Comparison of ENCODE assay signal across 19 mouse cellular contexts in the genomic region with DNA sequence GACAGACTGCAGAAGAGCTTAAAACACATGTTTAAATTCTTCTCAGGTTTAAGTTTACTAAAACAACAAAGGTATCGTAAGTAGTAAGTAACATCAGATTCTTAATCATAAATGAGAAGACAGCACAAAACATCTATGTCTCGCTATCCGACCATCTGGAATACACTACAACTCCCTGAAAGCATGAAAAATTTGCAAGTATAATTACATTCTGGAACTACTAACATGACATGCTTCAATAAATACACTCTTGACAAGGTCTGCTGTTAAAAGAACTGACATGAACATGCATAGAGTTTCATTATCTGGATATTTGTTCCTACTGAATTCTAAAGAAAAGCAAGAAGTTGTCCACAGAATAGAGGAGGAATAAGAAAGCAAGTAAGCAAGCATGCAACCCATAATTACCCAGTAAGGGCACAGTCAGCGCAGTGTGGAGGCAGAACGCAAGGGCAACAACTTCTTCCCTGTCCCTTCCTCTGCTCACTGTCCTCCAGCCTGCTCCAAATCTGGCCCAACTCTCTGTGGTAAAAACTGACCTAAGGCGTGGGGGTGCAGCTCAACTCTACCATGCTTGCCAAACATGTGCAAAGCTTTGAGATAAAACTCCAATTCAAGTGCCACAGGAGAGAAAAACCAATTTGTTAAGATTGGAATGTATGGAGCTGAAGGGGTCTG.
DNase-seq lines count a peak whose midpoint lies in the region; ATAC-seq and TF ChIP-seq lines count a peak whose summit lies in the region.
"Had no signal": no experiment of that assay in that cellular context is flagged by ENCODE, and none has a peak within 500 bp of the region (broad histone marks: within the 10 kb centered on the region; RNA-seq: fewer than 3 reads in every experiment).

No protein-coding gene starts in this region.

- TF ChIP-seq POLR2A in brain, embryonic 14.5 days (IDR thresholded peaks at IDR 0.05; ENCODE audit: borderline replicate concordance, extremely low read depth, insufficient read depth, insufficient read length, poor library complexity, severe bottlenecking) = no peak
- no peak for TF ChIP-seq POLR2A in thymus, adult 2 months (IDR thresholded peaks at IDR 0.05; ENCODE audit: control insufficient read depth, extremely low read depth, insufficient read depth, low read length, poor library complexity)

- TF ChIP-seq CTCF in layer of hippocampus, adult 2 months (conservative IDR thresholded peaks at IDR 0.05) = no peak
- TF ChIP-seq CTCF in brain, embryonic 14.5 days (IDR thresholded peaks at IDR 0.05; ENCODE audit: borderline replicate concordance, extremely low read depth, insufficient read depth, insufficient read length) = no peak
- no peak for TF ChIP-seq CTCF in thymus, adult 2 months (IDR thresholded peaks at IDR 0.05; ENCODE audit: borderline replicate concordance, control insufficient read depth, extremely low read depth, insufficient read depth, low read length, poor library complexity)

- H3K27me3 ChIP-seq in forebrain, embryonic 11.5 days (ENCODE audit: control insufficient read depth, insufficient read depth, low read length) = no peaks in the 10 kb centered on the region
- no peaks in the 10 kb centered on the region for H3K27me3 ChIP-seq in forebrain, embryonic 15.5 days
- no peaks in the 10 kb centered on the region for H3K27me3 ChIP-seq in thymus, adult 2 months (ENCODE audit: control insufficient read depth, insufficient read depth, low read length)
- H3K27me3 ChIP-seq: embryonic facial prominence, embryonic 13.5 days; hindbrain, embryonic 13.5 days had no signal

- H3K36me3 ChIP-seq in forebrain, embryonic 11.5 days (ENCODE audit: control insufficient read depth, insufficient read depth, low read length) = no peaks in the 10 kb centered on the region
- H3K36me3 ChIP-seq in forebrain, embryonic 15.5 days = no peaks in the 10 kb centered on the region
- no peaks in the 10 kb centered on the region for H3K36me3 ChIP-seq in thymus, adult 2 months (ENCODE audit: control insufficient read depth, insufficient read depth, low read length)
- H3K36me3 ChIP-seq: embryonic facial prominence, embryonic 13.5 days; heart, embryonic 10.5 days; hindbrain, embryonic 13.5 days had no signal

- H3K4me2 ChIP-seq in forebrain, embryonic 11.5 days (ENCODE audit: low read depth, low read length, severe bottlenecking) = no peak overlapping the region
- 0 out of 2 replicates have a peak overlapping the region, but pooled peaks have one; percentile 6 for H3K4me2 ChIP-seq in forebrain, embryonic 15.5 days (replicated peaks)
- H3K4me2 ChIP-seq: embryonic facial prominence, embryonic 13.5 days; hindbrain, embryonic 13.5 days had no signal

- no peak overlapping the region for H3K9ac ChIP-seq in forebrain, embryonic 11.5 days (ENCODE audit: low read length)
- H3K9ac ChIP-seq in forebrain, embryonic 15.5 days (replicated peaks) = no peak overlapping the region
- H3K9ac ChIP-seq: embryonic facial prominence, embryonic 13.5 days; hindbrain, embryonic 13.5 days had no signal

- H3K4me1 ChIP-seq in forebrain, embryonic 11.5 days (replicated peaks; ENCODE audit: control insufficient read depth, insufficient read depth, low read length) = peaks cover 4% of the 10 kb centered on the region; the same call in 1 of the 2 replicates
- H3K4me1 ChIP-seq in forebrain, embryonic 15.5 days = peaks cover 39% of the 10 kb centered on the region
- no peaks in the 10 kb centered on the region for H3K4me1 ChIP-seq in thymus, adult 2 months (replicated peaks; ENCODE audit: control insufficient read depth, insufficient read depth, low read length)

- H3K9me3 ChIP-seq in forebrain, embryonic 11.5 days (ENCODE audit: control insufficient read depth, low read length) = no peaks in the 10 kb centered on the region
- no peaks in the 10 kb centered on the region for H3K9me3 ChIP-seq in forebrain, embryonic 15.5 days
- H3K9me3 ChIP-seq: embryonic facial prominence, embryonic 13.5 days; heart, embryonic 10.5 days; hindbrain, embryonic 13.5 days had no signal

- no peak for DNase-seq in layer of hippocampus, adult 2 months (ENCODE audit: low spot score in 2 of 2)
- DNase-seq in layer of hippocampus, adult 18-20 months (ENCODE audit: low spot score in 2 of 2) = no peak
- peak; percentile 81 for DNase-seq in brain, embryonic 14.5 days (ENCODE audit: low read depth)
- DNase-seq in forebrain, embryonic 11.5 days (ENCODE audit: low spot score) = no peak
- no peak for DNase-seq in thymus, adult 2 months
- no peak for DNase-seq in adrenal gland, adult 18-20 months (ENCODE audit: low spot score in 2 of 2)
- DNase-seq in gastrocnemius, adult 8-10 months (ENCODE audit: low spot score in 2 of 2) = no peak
- DNase-seq: adrenal gland, postnatal 10 days; cerebellum, adult 11-12 months; cerebellum, adult 9-10 months; cerebellum, postnatal 25 days; gastrocnemius, adult 2 months; gastrocnemius, postnatal 36 days; heart, postnatal 10 days had no signal

- H3K4me3 ChIP-seq in layer of hippocampus, adult 2 months = no peak overlapping the region
- no peak overlapping the region for H3K4me3 ChIP-seq in forebrain, embryonic 11.5 days (ENCODE audit: low read depth, low read length)
- no peak overlapping the region for H3K4me3 ChIP-seq in forebrain, embryonic 15.5 days
- H3K4me3 ChIP-seq in thymus, adult 2 months (ENCODE audit: control insufficient read depth, insufficient read depth, low read length) = no peak overlapping the region
- H3K4me3 ChIP-seq: embryonic facial prominence, embryonic 13.5 days; gastrocnemius, adult 2 months; heart, embryonic 10.5 days; hindbrain, embryonic 13.5 days had no signal

- H3K27ac ChIP-seq in layer of hippocampus, adult 2 months = peak overlapping the region; percentile 67
- no peak overlapping the region for H3K27ac ChIP-seq in forebrain, embryonic 11.5 days (ENCODE audit: low read depth, low read length)
- peak overlapping the region; percentile 81 for H3K27ac ChIP-seq in forebrain, embryonic 15.5 days (replicated peaks)
- H3K27ac ChIP-seq in thymus, adult 2 months (ENCODE audit: control insufficient read depth, insufficient read depth, low read length) = no peak overlapping the region
- H3K27ac ChIP-seq: embryonic facial prominence, embryonic 13.5 days; gastrocnemius, adult 2 months; heart, embryonic 10.5 days; hindbrain, embryonic 13.5 days; hindbrain, postnatal 0 days had no signal

- 58% methylated on average over 6 of the region's 6 CpGs for WGBS in forebrain, embryonic 11.5 days
- 24% methylated on average over 6 of the region's 6 CpGs for WGBS in forebrain, embryonic 15.5 days
- WGBS in thymus, adult 2 months = 94% methylated on average over 6 of the region's 6 CpGs

- ATAC-seq in forebrain, embryonic 11.5 days (replicated peaks; ENCODE audit: low FRiP score) = peak; percentile 44; the same call in 1 of the 2 replicates
- peak; percentile 64 for ATAC-seq in forebrain, embryonic 15.5 days (replicated peaks)
- ATAC-seq: hindbrain, postnatal 0 days had no signal

Comparison
In these comparisons a context has a peak if more than half of its experiments do, and no peak if none do; other contexts are left out.
1. H3K27ac ChIP-seq: peak in layer of hippocampus, adult 2 months (single experiment) and forebrain, embryonic 15.5 days (single experiment); none in forebrain, embryonic 11.5 days (single experiment) and thymus, adult 2 months (single experiment).